Mouse (Mus musculus): ENCODE data around the gene Zfp277.

DNA sequence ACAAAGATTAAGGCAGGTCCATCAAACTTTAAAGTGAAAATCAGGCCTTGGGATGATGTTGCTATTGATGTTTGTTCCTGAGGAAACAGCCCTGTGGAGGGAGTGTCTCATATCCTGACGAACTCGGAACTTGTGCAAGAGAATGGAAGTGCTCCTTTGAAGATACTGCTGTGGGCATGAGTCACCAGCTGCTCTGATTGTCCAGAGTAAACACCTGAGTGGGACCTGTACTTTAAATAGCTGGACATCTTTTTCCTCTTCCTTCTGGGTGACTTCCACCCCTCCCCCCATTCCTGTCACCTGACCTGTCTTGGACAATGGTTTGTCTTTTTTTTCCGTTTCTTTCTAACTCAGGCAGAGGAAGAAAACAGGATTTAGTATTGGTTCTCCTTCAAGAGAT, 13.3 kb upstream of the Zfp277 start:
- TF ChIP-seq POLR2A (IDR thresholded peaks at IDR 0.05; ENCODE audit: extremely low read depth, insufficient read depth, low read length) (no peak), CTCF (IDR thresholded peaks at IDR 0.05; ENCODE audit: extremely low read depth, insufficient read depth, low read length) (no peak)
